Mouse (Mus musculus) heart, postnatal 0 days (tissue): ENCODE measurements at regions not wholly inside any gene's neighbourhood (a gene's known extent, or its start where the extent isn't known, plus 50 kb on each side); places are given as distances from the start of the nearest gene placed in this dataset.

Experiments used
- ATAC-seq: fragments of 200-750 bp; cut with Nextera tagmentation; 2 replicates; pipeline ENCODE4 v1.8.0; 2017; ENCODE audit warnings: low read depth, moderate number of reproducible peaks, moderate library complexity; ENCODE audit not compliant: insufficient read depth
- DNase-seq: peaks from one replicate; pipeline ENCODE4 v3.0.0-alpha.2; 2016; ENCODE audit warnings: low spot score
- H3K27ac ChIP-seq: fragments of 300-500 bp; sonication (generic); 2 replicates; pipeline ENCODE4 v1.5.1; 2014; ENCODE audit warnings: low read depth, mild to moderate bottlenecking
- H3K27me3 ChIP-seq: fragments of 300-500 bp; sonication (generic); 2 replicates; pipeline ENCODE4 v1.6.1; 2014; ENCODE audit warnings: low read length, mixed read lengths; ENCODE audit not compliant: control insufficient read depth, insufficient read depth
- H3K36me3 ChIP-seq: fragments of 300-500 bp; sonication (generic); replicated peaks from 2 replicates; pipeline ENCODE4 v1.6.1; 2014; ENCODE audit warnings: low read length, mixed read lengths; ENCODE audit not compliant: control insufficient read depth, insufficient read depth
- H3K4me1 ChIP-seq: fragments of 300-500 bp; sonication (generic); 2 replicates; pipeline ENCODE4 v1.6.1; 2014; ENCODE audit warnings: antibody characterized with exemption; ENCODE audit not compliant: control insufficient read depth, insufficient read depth
- H3K4me2 ChIP-seq: fragments of 300-500 bp; sonication (generic); 2 replicates; pipeline ENCODE4 v1.6.1; 2014; ENCODE audit warnings: low read depth, mild to moderate bottlenecking, low read length, moderate library complexity
- H3K4me3 ChIP-seq: fragments of 300-500 bp; sonication (generic); 2 replicates; pipeline ENCODE4 v1.5.1; 2014; ENCODE audit warnings: low read depth, low read length
- H3K9ac ChIP-seq: fragments of 300-500 bp; sonication (generic); replicated peaks from 2 replicates; pipeline ENCODE4 v1.6.1; 2014; ENCODE audit warnings: low read depth, low read length, mixed read lengths
- H3K9me3 ChIP-seq: fragments of 300-500 bp; sonication (generic); replicated peaks from 2 replicates; pipeline ENCODE4 v1.6.1; 2016; ENCODE audit warnings: low read length; ENCODE audit not compliant: control insufficient read depth
- CTCF ChIP-seq: IDR thresholded peaks from 2 replicates; pipeline ENCODE4 v1.5.1; 2016; ENCODE audit warnings: antibody characterized with exemption, control low read depth, low read depth
- EP300 ChIP-seq: IDR thresholded peaks from 2 replicates; pipeline ENCODE4 v1.6.1; 2016; ENCODE audit warnings: antibody characterized with exemption, low read depth
- WGBS: fragments of 180-500 bp; shearing (Covaris S2); extraction: QIAGEN DNeasy Blood & Tissue Kit; methylation state at CpG from one replicate; pipeline ENCODE4 v1.1.7; 2014; 5-methylcytosine and 5-hydroxymethylcytosine counted together

DNA sequence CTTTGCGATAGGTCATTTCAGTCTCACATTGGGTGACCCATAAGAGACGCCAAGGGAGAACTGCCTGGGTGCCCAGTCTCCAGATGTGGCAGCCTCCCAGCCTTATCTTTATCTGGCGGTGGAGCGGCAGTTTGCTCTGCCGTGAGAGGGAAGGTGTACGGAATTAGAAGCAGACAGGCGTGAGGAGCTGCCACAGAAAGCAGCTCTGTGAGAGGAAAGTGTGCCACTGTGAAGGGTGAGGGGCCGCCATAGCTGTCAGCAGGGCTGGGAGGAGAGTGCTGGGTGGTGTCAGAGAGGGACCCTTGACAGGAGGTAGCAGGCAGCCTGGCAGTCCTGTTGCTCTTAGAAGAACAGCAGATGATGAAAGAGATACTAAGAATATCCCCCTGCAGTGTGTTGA lies 375.0 kb downstream of the Cdh26 start:
- peak overlapping the region; percentile 48 for H3K27ac ChIP-seq
- H3K9me3 ChIP-seq: no peaks in the 10 kb centered on the region
- 7% methylated on average over 8 of the region's 8 CpGs for WGBS
- no peak for TF ChIP-seq CTCF
- TF ChIP-seq EP300: no peak
- peak overlapping the region; percentile 23; the same call in 1 of the 2 replicates for H3K4me2 ChIP-seq
- ATAC-seq: peak; percentile 84
- H3K27me3 ChIP-seq: no peaks in the 10 kb centered on the region
- no peak overlapping the region for H3K4me3 ChIP-seq
- H3K4me1 ChIP-seq: peaks cover 24% of the 10 kb centered on the region
- no peaks in the 10 kb centered on the region for H3K36me3 ChIP-seq
- peak; percentile 29 for DNase-seq
- H3K9ac ChIP-seq: no peak overlapping the region

DNA sequence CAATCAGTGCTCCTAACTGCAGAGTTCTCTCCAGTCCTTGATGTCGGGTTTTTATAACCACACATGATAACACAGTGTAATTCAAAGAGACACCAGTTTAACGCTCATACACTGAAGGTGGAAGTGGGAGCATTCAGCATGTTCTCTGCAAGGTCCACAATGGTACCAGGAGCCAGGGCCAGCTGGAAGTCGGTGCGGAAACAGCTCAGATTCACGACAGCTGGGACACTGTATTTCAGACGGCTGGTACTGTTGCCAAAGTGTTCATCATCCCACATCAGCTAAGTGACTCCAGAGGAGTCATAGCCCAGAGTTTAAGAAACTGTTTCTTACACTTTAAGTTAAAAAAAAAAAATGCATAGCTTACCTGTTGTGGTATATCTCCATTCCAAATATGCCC lies 391.2 kb downstream of the Cdh26 start:
- no peak overlapping the region for H3K4me3 ChIP-seq
- DNase-seq: no peak
- TF ChIP-seq CTCF: no peak
- TF ChIP-seq EP300: no peak
- no peak overlapping the region for H3K4me2 ChIP-seq
- no peak for ATAC-seq
- H3K9me3 ChIP-seq: no peaks in the 10 kb centered on the region
- no peaks in the 10 kb centered on the region for H3K36me3 ChIP-seq
- H3K27ac ChIP-seq: no peak overlapping the region
- WGBS: 73% methylated on average over 6 of the region's 6 CpGs
- no peak overlapping the region for H3K9ac ChIP-seq
- no peaks in the 10 kb centered on the region for H3K4me1 ChIP-seq
- H3K27me3 ChIP-seq: no peaks in the 10 kb centered on the region

DNA sequence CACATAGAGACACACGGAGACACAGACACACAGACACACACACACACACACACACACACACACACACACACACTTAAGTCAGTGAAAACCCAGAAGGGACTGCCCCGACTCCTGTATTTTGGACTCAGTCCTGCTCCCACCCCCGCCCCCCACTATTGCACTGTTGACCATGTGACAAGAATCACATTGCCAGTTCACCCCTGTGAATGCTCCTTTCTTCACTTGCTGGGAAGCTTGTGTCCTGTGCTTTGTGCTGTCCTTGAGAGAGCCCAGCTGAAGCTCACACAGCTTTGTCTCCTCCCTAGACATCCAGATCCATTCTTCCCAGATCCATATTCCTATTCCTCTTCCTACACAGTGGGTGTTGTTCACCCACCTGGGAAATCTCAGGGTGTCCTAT lies 400.0 kb downstream of the Cdh26 start:
- DNase-seq: no peak
- no peaks in the 10 kb centered on the region for H3K27me3 ChIP-seq
- no peak overlapping the region for H3K9ac ChIP-seq
- no peaks in the 10 kb centered on the region for H3K36me3 ChIP-seq
- 69% methylated on average over 3 of the region's 3 CpGs for WGBS
- peaks cover 13% of the 10 kb centered on the region; the same call in 1 of the 2 replicates for H3K4me1 ChIP-seq
- peak; percentile 52 for ATAC-seq
- no peak for TF ChIP-seq EP300
- no peak for TF ChIP-seq CTCF
- no peak overlapping the region for H3K4me3 ChIP-seq
- no peaks in the 10 kb centered on the region for H3K9me3 ChIP-seq
- H3K4me2 ChIP-seq: no peak overlapping the region
- no peak overlapping the region for H3K27ac ChIP-seq

DNA sequence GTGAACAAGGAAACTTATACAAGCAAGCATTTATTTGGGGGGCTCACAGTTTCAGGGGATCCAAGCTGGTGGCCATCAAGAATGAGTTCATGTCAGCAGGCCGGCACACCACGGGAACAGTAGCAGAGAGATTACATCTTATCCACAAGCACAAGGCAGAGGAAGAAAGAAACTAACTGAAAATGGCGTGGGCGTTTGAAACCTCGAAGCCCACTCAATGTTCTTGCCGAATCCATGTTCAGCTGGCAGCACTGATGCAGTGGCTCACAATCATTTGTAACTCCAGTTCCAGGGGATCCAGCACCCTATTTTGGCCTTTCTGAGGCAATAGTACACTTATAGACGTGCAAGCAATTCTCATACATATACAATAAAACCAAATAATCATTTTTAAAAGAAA lies 404.7 kb downstream of the Cdh26 start:
- DNase-seq (no peak), ATAC-seq (no peak)
- H3K9me3 ChIP-seq: no peaks in the 10 kb centered on the region
- 76% methylated on average over 7 of the region's 7 CpGs for WGBS
- H3K9ac ChIP-seq: no peak overlapping the region
- H3K27me3 ChIP-seq: no peaks in the 10 kb centered on the region
- no peaks in the 10 kb centered on the region for H3K36me3 ChIP-seq
- H3K27ac ChIP-seq: no peak overlapping the region
- no peak for TF ChIP-seq CTCF
- no peak for TF ChIP-seq EP300
- H3K4me3 ChIP-seq: no peak overlapping the region
- no peak overlapping the region for H3K4me2 ChIP-seq
- no peaks in the 10 kb centered on the region for H3K4me1 ChIP-seq

DNA sequence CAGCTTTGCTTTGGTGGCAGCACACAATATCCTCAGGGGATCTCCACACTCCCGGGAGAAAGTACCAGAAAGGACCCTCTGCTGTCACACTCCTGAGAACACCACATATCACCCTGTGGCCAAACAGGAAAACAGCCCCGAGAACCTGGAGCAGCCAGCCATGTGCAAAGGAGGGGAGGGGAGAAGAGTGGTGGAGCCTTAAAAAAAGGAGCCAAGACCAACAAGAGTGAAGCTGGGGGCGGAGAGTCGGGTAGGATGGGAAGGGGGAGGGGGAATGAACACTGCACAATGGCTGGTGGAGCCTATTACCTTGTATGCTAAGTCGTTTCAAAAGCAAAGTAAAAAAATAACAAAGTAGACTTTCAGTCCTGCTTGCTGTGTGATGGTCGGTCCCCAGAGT lies 408.2 kb downstream of the Cdh26 start:
- 21% methylated on average over 6 of the region's 6 CpGs for WGBS
- no peak for TF ChIP-seq CTCF
- no peak for TF ChIP-seq EP300
- Histone ChIP-seq H3K4me3 (no peak overlapping the region), H3K27ac (no peak overlapping the region), H3K36me3 (no peaks in the 10 kb centered on the region), H3K4me2 (no peak overlapping the region), H3K4me1 (peaks cover 10% of the 10 kb centered on the region), H3K9me3 (no peaks in the 10 kb centered on the region), H3K27me3 (no peaks in the 10 kb centered on the region), H3K9ac (no peak overlapping the region)
- DNase-seq: no peak
- ATAC-seq: no peak

DNA sequence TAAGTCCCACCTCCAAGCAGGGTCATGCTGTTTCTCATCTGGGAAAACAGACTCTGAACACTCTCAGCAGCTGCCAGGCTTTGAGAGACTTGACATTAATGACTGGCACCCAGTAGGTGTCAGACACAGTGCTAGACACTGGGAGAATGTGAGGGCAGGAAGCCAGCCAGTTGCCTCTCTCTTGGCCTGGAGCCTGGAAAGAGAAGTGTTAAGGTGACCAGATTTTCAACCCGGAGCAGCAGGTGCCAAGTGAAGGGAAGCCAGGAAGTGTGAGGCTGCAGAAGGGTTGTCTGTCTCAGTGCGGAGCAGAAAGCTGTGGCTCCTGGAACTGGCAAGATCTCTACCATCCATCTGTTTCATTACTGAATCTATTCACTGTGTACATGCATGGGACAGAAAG lies 410.6 kb downstream of the Cdh26 start:
- no peak overlapping the region for H3K4me3 ChIP-seq
- H3K36me3 ChIP-seq: no peaks in the 10 kb centered on the region
- no peaks in the 10 kb centered on the region for H3K27me3 ChIP-seq
- peak; percentile 90 for ATAC-seq
- H3K27ac ChIP-seq: peak overlapping the region; percentile 64
- no peaks in the 10 kb centered on the region for H3K9me3 ChIP-seq
- TF ChIP-seq EP300 (peak; percentile 32; the same call in 1 of the 2 replicates), CTCF (no peak)
- H3K4me2 ChIP-seq: no peak overlapping the region
- WGBS: 21% methylated on average over 2 of the region's 2 CpGs
- peak; percentile 86 for DNase-seq
- no peak overlapping the region for H3K9ac ChIP-seq
- H3K4me1 ChIP-seq: peaks cover 10% of the 10 kb centered on the region
